Mouse (Mus musculus): ENCODE data around the gene Sema6d.

DNA sequence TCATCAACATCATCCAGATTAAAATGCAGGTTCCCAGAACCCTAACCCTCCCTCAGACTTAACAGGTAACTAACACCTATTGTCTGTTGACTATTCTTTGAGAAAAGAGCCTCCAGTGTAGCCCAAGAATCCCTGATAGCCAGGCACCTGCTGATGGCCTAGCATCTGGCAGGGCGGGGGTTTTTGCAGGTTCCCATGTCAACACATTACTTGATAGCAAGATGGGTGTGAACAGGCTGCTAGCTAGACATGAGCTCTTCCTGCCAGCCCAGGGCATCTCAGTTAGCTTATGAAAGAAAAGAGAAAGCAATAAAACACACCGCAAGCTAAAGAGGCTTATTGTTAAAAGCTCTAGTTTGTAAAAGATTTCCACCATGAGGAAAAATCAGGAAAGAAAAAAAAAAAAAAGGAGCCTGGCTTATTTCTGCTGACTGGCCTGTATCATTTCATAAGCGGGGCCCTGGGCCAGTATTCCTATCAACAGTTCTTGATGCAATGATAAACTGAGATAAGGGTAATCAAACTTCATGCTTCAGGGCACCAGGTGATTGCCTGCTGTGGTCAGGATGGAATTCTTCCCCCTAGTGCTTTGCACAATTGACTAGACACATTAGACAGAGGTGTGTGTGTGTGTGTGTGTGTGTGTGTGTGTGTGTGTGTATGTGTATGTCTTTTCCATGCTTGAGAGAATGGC lies 528.9 kb downstream of the Sema6d start:
- TF ChIP-seq CTCF (IDR thresholded peaks at IDR 0.05; ENCODE audit: control insufficient read depth, insufficient read depth, insufficient read length) (no peak), CEBPB (IDR thresholded peaks at IDR 0.05; ENCODE audit: low read depth) (no peak), MYOD1 (IDR thresholded peaks at IDR 0.05; ENCODE audit: control insufficient read depth, insufficient read length, low read depth) (no peak), USF1 (IDR thresholded peaks at IDR 0.05; ENCODE audit: low read depth) (no peak), MYOG (IDR thresholded peaks at IDR 0.05; ENCODE audit: control insufficient read depth, extremely low read depth, insufficient read length) (no peak), MAX (IDR thresholded peaks at IDR 0.05) (no peak), FOSL1 (IDR thresholded peaks at IDR 0.05; ENCODE audit: insufficient read depth, low read length, poor library complexity, severe bottlenecking) (no peak)

Data from C2C12 (cell line).